Mouse (Mus musculus): ENCODE results near the gene Mecom.
A peak's percentile ranks its signal among the peaks of the same experiment; 100 is the strongest.
"Not testable (repeated sequence)": the region's sequence is repeated elsewhere in the genome, so short reads cannot be mapped to it uniquely, and the experiment has no call there.

Gene Mecom

DNA sequence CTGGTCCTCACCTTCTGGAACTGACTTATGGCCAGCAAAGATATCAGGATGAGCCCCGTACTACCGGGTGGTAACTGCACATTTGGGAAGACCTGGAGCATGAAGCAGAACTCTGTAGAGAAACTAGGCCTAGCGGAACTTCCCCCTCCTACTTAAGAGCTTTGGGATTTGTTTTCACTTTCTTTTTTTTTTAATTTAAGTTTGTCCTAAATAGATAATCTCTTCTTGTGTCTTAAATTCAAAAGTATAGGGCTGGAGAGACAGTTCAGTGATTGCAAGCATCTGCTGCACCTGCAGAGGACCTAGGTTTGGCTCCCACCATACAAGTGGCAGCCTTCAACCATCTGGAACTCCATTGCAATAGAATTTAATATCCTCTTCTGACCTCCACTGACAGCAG is at the start of gene Mecom:
TSS of gene Mecom (minus strand) at position 101 of the 400 bp plus-strand sequence.
- DNase-seq (ENCODE audit: extremely low spot score, low read depth, low spot score), result no peak

DNA sequence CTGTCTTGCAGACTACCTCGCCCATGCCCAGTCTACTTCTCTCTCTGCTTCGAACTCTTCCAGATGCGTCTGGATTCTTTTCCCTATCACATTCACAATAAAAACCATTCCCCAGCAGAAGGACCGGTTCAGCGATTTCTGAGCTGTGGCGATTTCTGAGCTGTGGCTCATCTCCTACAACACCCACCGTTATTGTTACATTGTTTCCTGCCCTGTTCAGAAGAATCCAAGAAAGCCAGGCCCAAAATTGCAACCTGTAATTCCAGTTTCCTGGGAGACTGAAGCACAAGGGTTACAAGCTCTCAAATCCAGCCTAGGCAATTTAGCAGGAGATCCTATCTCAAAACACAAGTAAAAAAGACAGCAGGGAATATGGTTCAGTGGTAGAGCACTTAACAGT is 49.5 kb upstream of the Mecom start:
- DNase-seq (ENCODE audit: extremely low spot score, low read depth, low spot score), result no peak

DNA sequence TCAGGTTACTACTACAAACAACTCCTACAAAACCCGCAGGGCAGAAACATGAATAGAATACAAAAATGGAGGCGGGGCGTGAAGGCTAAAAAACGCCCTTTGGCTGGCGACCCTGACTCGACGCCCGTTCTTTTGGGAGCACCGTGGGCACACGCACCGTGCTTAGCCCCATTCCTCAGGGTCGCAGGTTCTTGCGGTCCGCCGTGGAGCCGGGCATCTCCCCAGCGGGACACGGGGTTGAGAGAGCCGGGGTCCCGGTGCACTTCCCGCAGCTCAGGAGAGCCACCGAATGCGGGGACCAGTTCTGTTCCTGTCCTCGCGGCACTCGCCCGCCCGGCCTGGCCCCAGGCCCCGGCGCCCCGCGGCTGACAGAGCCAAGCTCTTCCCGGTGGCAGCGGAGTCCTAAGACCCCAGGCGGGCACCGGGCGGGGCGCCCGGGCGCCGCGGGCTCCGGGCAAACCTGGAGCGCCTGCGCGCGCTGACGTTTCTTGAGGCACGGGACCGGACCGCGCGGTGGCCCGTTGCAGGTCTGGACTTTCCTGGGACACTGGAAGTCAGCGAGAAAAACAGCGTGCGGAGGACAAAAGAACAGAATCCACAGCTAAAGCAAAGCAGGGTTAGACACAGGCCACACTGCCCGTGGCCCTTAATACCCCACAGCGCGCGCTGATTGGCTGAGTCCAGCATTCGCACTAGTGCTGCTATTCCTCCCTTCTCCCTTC is 47.5 kb upstream of the Mecom start:
- DNase-seq (ENCODE audit: extremely low spot score, low read depth, low spot score), result no peak

DNA sequence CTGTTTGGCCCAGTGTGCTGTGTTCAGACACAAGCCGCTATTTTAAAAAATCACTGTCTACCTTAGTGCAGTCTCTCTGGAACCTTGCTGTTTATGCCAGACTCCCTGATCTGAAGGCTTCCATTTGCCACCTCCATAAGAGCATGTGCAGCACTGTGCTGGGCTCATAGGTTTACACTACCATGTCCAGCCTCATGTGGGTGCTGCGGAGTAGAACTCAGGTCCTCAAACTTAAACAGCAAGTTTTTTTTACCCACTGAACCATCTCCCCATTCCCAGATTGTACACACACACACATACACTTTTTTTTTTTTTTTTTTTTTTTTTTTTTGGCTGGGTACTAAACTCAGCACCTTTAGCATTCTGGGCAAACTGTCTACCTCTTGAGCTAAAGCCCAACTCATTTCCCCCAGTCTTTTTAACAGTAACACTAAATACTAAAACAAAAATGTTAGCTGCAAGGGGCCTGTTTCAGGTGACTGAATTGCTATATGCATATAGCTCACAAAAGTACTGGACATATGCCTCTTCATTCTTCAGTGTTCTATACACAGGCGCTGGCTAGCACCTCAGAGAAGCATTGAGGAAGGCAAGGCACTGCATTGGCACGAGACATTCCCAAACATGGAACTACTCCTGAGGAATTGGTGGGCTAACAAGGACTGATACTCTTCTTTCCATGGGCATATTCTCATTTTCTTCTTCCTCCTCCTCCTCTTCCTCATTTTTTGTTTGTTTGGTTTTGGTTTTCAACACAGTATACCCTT is 46.1 kb upstream of the Mecom start:
- no peak for DNase-seq (ENCODE audit: extremely low spot score, low read depth, low spot score)

DNA sequence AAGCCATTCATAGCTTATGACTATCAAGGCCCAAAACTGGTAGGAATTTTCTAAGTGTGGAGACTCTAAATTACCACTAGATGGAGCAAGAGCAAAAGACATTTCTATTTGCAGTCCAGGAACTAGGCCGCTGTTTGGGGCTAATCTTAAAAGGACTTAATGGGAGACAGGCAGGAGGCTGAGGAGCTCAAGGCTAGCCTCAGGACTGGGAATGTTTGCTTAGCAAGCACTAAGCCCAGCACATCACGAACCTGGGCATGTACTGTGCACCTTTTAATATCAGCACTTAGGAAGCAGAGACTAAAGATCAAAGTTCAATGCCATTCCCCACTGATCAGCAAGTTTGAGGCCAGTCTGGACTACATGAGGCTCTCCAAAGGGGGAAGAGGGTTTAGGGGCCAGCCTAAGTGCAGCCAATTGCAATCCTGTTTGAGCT is 44.6 kb upstream of the Mecom start:
- peak; percentile 73 for DNase-seq (ENCODE audit: extremely low spot score, low read depth, low spot score)

DNA sequence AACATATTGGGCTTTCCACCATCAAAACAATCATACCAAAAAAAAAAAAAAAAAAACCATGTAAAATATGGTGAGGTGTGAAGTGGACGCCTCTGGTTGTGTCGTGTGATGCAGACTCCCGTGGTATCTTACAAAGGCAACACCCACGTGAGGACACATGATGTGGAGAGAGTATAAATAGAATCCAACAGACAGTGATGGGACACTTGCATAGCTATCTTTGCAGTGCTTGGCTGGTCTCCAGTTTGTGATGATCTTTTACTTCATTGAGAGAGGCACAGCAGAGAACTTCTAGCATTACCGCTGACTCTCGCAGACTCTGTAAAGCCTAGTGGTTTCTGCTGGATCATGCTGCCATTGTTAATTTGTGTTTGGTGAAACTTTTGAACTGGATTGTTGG is 41.1 kb upstream of the Mecom start:
- no peak for DNase-seq (ENCODE audit: extremely low spot score, low read depth, low spot score)

DNA sequence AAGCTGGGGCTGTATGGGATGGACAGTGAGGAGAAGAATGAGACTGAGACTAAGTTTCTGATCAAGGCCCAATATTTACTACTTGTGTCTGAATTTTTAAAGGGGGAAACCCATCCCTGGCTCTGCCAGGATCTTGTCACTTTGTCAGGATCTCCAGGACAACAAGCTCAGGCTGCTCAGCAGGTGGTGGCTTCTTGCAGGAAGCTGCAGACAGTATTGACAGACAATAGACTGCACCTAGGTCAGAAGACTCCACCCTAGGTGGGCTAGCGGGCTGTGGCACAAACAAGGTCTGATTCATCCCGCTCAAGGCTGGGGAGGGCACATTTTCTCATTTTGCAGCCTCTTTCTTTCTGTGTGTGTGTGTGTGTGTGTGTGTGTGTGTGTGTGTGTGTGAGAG is 25.7 kb upstream of the Mecom start:
- DNase-seq (ENCODE audit: extremely low spot score, low read depth, low spot score), result no peak

DNA sequence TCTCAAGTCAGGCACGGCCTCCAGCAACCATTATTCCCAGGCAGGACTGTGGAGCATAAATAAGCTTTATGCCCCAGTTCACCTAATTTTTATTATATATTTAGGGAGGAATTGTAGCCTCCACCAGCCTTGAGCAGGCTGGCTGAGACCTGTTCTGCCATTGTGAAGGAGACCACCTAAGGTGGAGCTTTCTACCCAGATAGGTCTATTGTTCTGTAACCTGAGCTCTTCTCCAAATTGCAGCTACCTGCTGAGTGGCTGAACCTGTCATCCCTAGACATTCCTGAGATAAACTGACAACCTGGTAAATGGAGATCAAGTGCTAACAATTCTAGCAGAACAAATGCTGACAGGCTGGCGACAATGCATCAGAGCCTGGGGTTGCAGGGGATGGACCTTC is 18.5 kb upstream of the Mecom start:
- not testable (repeated sequence) for DNase-seq (ENCODE audit: extremely low spot score, low read depth, low spot score)

DNA sequence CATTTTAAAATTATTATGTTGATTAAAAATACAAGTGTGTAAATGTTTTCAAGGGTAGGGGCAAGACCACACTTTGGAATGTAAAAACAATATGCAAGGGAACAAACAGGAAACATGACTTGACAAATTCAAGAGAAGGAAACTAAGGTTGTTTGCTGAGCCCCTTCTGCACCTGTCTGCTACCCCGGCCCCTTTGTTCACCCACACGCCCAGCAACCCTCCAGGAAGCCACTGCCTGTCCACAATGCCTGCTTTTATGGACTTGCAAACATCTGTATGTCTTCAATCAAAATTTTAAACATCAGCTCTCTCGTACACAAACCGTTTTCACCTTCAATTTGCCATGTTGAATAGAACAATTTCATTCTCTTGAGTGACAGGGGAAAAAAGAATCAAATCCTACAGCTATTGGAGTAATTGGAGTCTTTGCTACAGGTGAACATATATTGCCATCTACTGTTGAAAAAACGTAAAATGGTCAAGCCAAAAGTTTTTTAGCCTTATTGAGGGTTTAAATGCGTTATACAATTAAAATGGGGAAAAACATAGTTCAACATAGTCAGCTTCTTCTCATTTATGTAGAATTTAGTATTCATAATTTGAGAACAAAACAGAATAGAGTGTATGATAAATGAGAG is 13.0 kb upstream of the Mecom start:
- DNase-seq (ENCODE audit: extremely low spot score, low read depth, low spot score), result no peak

DNA sequence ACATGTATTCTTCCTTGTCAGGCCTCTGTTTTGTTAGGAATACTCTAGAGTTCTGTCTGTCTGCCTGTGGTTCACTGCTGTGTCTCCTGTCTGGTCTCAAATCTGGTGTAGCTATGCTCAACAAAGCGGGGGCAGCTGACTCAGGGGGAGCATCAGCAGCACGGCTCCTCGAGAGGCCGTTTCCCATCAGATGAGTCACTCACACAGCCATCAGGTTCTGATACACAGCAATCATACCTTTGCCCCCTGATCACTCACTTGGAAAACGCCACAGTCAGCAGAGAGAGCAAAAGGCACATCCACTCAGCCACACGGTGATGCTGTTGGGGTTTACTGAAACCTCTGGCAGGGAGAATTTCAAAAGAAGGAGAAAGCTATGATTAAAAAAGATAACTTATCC is 5.9 kb upstream of the Mecom start:
- no peak for DNase-seq (ENCODE audit: extremely low spot score, low read depth, low spot score)

DNA sequence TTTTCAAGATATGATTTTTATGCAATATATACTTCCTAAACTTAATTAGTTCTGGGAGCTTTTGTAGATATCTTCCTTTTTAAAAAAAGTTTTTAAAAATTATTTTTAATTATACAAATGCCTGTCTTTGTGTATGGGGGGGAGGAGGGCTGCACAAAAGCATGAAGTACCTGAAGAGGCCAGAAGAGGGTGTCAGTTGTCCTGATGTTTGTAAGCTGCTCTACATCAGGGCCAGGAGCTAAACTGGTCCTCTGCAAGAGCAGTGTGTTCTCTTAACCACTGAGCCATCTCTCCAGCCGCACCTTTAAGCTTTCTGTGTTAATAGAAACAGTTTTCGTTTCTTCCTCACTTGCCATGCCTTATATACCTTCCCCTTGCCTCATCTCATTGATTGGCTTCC is 2.4 kb upstream of the Mecom start:
- DNase-seq (ENCODE audit: extremely low spot score, low read depth, low spot score), result no peak

DNA sequence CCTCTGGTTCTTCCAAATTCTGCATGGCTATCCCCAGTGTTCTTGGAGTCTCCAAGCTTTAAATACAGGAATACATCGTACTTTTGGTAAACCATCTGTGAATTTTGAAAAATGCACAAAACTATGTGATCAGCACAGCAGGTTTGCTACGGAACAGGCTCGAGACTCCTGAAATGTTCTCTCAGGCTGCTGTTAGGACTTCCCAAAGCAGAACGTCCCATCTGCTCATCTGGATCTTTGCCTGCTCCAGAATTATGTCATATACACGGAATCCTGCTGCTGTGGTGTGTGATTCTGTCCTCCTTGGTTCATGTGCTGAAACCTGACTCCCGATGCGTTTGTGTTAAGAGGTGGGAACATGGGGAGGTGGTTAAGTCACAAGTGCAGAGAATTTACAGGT is 1.1 kb upstream of the Mecom start:
- DNase-seq (ENCODE audit: extremely low spot score, low read depth, low spot score), result no peak

DNA sequence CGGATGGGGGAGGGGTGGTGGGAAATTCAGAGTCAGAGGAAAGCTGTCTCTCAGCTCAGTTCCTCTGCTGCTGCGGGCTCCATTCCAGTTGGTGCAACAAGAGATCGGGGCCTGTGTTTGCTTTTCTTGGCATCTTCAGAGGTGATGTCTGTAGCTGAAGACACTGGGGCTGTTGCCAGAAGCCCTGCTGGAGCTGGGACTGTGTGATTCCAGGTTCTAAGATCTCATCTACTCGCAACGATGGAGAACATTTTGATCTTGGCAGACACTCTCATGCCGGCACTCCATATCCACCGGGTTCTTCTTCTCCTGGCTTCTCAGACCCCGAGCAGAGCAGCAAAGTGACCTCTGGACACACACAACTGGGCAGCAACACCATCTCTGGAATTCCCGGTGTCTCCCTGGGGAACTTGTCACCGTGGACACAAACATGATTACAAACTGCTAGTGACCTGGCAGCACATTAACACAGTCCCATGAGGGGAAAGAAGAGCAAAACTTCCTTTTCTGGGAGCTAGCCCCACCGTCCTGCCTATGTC is 908 bp downstream of the Mecom start:
- no peak for DNase-seq (ENCODE audit: extremely low spot score, low read depth, low spot score)

DNA sequence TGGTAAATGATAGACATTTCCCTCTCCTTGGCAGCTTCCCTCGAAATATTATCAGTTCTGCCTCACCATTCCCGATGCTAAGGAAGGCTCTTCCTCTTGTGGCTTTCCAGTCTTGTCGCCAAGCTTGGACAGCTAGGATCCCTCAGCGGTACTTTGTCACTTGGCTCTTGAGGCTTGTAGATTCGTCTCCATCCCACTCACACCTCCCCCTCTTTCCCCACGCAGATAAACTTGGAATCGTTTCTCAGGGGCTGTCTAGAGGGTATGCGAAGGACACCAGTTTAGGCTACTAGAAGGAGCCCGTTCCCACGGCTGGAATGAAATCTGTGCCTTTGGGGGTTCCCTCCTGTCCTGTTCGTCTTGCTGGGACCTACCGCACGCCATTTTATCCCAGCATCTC is 1.4 kb downstream of the Mecom start:
- DNase-seq (ENCODE audit: extremely low spot score, low read depth, low spot score), result no peak

DNA sequence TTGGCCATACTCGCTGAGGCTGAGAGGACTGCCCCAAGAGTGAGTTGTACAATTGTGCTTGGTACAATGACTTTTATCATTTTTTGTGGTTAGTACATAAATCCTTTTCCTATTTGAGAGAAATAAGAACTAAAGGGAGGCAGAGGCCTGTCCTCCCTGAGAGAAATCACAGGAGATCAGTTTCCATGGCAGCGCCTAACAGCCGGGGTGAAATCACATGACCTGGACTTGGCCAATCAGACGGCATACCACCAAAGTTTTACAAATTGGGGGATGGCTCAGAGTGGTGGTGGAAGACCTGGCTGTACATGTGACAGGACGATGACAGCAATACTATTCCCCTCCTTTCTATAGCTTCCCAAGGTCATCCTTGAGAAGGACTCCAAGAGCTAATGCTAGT is 2.6 kb downstream of the Mecom start:
- no peak for DNase-seq (ENCODE audit: extremely low spot score, low read depth, low spot score)

DNA sequence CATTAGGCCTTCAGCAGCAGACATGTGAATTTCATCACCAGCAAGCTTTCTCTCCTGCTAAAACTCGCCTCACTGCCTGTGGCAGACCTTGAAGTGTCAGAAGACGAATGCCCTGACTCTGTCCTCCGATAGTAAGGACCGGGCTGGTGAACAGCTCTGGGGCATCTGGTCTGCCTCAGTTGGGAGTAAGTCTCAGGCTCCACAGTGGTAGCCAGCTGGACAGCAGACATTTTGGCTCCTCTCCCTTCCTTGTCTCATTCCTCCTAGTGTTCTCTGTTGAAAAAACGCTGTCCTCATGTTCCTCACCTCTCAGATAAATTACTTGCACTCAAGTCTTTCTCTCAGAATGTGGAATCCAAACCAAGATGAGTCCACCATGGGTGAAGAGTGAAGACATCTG is 3.5 kb downstream of the Mecom start:
- no peak for DNase-seq (ENCODE audit: extremely low spot score, low read depth, low spot score)

DNA sequence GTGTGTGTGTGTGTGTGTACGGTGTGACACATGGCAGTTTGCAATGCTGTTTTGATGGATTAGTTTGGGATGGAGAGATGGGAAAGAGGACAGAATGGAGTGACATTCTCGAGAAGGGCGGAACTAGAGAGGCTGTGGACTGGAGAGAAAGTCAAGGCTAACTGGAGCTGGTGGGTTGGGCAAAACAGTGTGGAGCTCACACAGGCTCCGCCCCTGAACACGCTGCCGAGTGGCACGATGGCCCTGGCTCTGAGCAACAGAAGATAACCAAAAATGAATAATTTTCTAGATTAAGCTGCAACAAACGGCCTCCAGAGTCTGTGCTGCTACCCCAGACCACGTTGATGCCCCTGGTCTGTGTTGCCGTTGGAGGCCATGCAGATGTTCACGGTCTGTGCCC is 12.0 kb downstream of the Mecom start:
- no peak for DNase-seq (ENCODE audit: extremely low spot score, low read depth, low spot score)

DNA sequence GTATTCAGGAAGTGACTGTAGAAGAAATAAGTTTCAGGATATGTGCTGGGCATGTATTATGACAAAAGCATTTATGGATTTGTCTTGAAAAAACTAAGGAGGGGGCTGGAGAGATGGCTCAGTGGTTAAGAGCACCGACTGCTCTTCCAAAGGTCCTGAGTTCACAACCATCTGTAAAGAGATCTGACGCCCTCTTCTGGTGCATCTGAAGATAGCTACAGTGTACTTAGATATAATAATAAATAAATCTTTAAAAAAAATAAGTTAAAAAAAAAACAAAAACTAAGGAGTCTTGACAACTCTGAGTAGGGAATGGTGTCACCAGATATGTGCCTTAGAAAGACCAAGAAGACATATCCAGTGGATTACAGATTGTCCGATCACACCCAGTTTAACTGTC is 27.1 kb downstream of the Mecom start:
- not testable (repeated sequence) for DNase-seq (ENCODE audit: extremely low spot score, low read depth, low spot score)

DNA sequence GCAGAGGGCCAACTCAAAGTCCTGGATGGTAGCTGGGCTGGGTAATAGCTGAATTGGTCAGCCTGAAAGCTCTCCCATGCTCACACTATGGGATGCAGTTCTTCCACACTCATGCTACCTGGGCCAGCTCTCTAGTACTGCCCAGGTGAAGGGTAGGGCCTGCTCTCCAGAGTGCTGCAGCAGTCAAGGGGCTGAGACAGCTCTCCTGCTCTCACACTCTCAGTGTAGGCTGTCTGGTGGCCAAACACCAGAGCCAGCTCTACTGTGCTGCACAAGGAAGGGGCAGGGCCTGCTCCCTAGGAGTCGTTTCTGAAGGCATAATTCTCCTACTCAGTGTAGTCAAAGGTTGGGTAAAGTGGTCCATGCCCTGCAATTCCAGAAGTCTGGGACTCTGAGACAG is 28.4 kb downstream of the Mecom start:
- DNase-seq (ENCODE audit: extremely low spot score, low read depth, low spot score), result no peak

DNA sequence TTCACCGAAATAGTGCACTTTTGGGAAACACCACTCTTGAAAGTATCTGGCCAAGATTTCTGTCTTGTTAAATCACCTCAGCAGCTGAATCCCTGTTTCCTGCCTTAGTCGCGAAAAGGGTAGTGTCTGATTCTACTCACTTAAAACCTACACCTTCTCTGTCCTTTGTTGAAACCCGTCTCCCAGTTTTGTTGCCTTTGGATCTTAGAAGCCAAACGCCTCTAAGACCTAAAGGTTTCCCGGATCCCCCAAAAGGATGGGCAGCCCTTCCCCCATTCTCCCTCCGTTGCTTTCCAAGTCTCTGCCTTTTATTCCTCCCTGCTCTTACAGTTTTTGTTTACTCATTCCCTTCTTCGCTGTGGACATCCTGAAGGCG is 32.0 kb downstream of the Mecom start:
- DNase-seq (ENCODE audit: extremely low spot score, low read depth, low spot score), result no peak

DNA sequence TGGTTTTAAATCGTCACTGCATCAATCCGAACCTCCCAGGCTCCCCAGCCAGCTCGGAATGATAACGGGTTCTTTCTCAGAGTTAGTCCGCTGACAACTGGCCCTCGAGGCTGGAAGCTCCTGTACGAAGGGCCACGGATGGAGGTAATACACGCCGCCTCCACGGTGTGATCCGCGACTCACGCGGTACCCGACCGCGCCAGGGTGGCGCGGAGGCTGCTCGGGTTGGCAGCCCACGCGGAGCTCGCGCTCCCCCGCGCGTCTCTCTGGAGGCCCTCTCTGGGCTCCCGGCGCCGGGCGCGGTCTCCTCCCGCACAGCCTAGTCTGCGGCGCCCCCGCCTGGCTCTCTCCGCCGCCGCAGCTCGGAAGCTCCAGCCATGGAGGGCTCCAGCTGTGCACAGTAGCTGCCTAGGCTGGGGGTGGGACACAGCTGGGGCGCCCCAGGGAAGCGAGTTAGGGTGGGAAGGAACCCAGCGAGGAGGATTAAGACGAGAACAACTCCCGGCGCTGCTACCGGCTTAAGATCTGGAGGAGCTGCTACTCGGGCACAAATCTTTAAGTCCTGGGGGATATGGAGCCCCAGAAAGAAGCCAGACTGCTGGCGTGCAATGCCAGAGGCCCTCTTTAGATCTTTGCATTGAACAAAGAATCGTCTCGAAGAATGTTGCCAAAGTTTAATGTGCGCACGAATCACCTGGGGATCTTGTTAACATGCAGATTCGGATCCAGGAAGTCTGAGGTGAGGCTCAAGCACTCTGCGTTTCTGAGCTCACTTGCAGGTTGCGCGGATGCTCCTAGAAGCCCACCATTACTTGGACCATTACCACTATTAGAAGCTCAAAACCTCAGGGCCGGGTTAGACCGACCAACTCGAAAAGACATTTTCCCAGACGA is 32.7 kb downstream of the Mecom start:
- peak; percentile 26 for DNase-seq (ENCODE audit: extremely low spot score, low read depth, low spot score)

Data from hindlimb bud, embryonic 11.5 days (tissue).